Mouse (Mus musculus) midbrain, embryonic 11.5 days (tissue): ENCODE results near the gene Mex3a. TPM values are rescaled to one million over a fixed set of nuclear protein-coding genes. Genes with fewer than 3 reads are reported as not detected.
A peak's percentile ranks its signal among the peaks of the same experiment; 100 is the strongest.

Source experiments
- ATAC-seq: fragments of 200-750 bp; cut with Nextera tagmentation; 2 replicates; pipeline ENCODE4 v1.8.0; 2017; ENCODE audit warnings: moderate TSS enrichment, moderate library complexity; ENCODE audit not compliant: low FRiP score
- DNase-seq: peaks from one replicate; pipeline ENCODE4 v3.0.0; 2015; ENCODE audit warnings: low spot score; ENCODE audit errors: missing footprints
- H3K27ac ChIP-seq: fragments of 300-500 bp; sonication (generic); 2 replicates; pipeline ENCODE4 v1.5.1; 2014; ENCODE audit warnings: low read depth, low read length
- H3K27me3 ChIP-seq: fragments of 300-500 bp; sonication (generic); 2 replicates; pipeline ENCODE4 v1.6.1; 2014; ENCODE audit warnings: mild to moderate bottlenecking, low read length, moderate library complexity, mixed read lengths; ENCODE audit not compliant: control insufficient read depth, insufficient read depth
- H3K36me3 ChIP-seq: fragments of 300-500 bp; sonication (generic); 2 replicates; pipeline ENCODE4 v1.6.1; 2014; ENCODE audit warnings: mild to moderate bottlenecking, low read length, moderate library complexity, mixed read lengths; ENCODE audit not compliant: control insufficient read depth, insufficient read depth
- H3K4me1 ChIP-seq: fragments of 300-500 bp; sonication (generic); 2 replicates; pipeline ENCODE4 v1.6.1; 2014; ENCODE audit warnings: low read length; ENCODE audit not compliant: control insufficient read depth, insufficient read depth
- H3K4me2 ChIP-seq: fragments of 300-500 bp; sonication (generic); 2 replicates; pipeline ENCODE4 v1.6.1; 2014; ENCODE audit warnings: mild to moderate bottlenecking, moderate library complexity
- H3K4me3 ChIP-seq: fragments of 300-500 bp; sonication (generic); 2 replicates; pipeline ENCODE4 v1.5.1; 2014; ENCODE audit warnings: low read depth, low read length
- H3K9ac ChIP-seq: fragments of 300-500 bp; sonication (generic); 2 replicates; pipeline ENCODE4 v1.6.1; 2014; ENCODE audit warnings: low read length
- H3K9me3 ChIP-seq: fragments of 300-500 bp; sonication (generic); 2 replicates; pipeline ENCODE4 v1.6.1; 2016; ENCODE audit warnings: low read length; ENCODE audit not compliant: control insufficient read depth
- WGBS: fragments of 180-500 bp; shearing (Covaris S2); extraction: QIAGEN DNeasy Blood & Tissue Kit; methylation state at CpG from one replicate; pipeline ENCODE4 v1.1.7; 2014; 5-methylcytosine and 5-hydroxymethylcytosine counted together
- polyA plus RNA-seq: library from polyadenylated mRNA; unstranded; fragments of >200 nt; fragmentation: Nextera tagmentation; extraction: Ambion mirVana; gene quantifications from 2 replicates; pipeline ENCODE4 v1.2.1, GENCODE M21; 2014

The Mex3a gene
- polyA plus RNA-seq, 1 experiment from 2014 or later, result 44.5 TPM

- DNase-seq (peak; percentile 87), ATAC-seq (no peak)
- Histone ChIP-seq H3K27me3 (no peaks in the 10 kb centered on the region), H3K27ac (peak overlapping the region; percentile 97; the same call in 1 of the 2 replicates), H3K9ac (peak overlapping the region; percentile 100), H3K4me1 (peaks cover 32% of the 10 kb centered on the region), H3K9me3 (no peaks in the 10 kb centered on the region), H3K4me3 (peak overlapping the region; percentile 96), H3K4me2 (peak overlapping the region; percentile 96), H3K36me3 (peaks cover 4% of the 10 kb centered on the region; the same call in 1 of the 2 replicates)
- 32% methylated on average over 7 of the region's 7 CpGs for WGBS
These were observed 2.8 kb upstream of the Mex3a start for GRCm38 (mm10) chr3:88529204-88530000.

GRCm38 (mm10) chr3:88530082-88530864, 1.9 kb upstream of the Mex3a start:
- H3K4me3 ChIP-seq, result peak overlapping the region; percentile 96
- H3K4me2 ChIP-seq, result peak overlapping the region; percentile 96
- no peaks in the 10 kb centered on the region for H3K36me3 ChIP-seq
- no peak for ATAC-seq
- 6% methylated on average over 11 of the region's 11 CpGs for WGBS
- H3K9ac ChIP-seq, result peak overlapping the region; percentile 100
- H3K27ac ChIP-seq, result peak overlapping the region; percentile 97
- H3K27me3 ChIP-seq, result no peaks in the 10 kb centered on the region
- peaks cover 41% of the 10 kb centered on the region for H3K4me1 ChIP-seq
- no peaks in the 10 kb centered on the region for H3K9me3 ChIP-seq
- DNase-seq, result peak; percentile 92

- Histone ChIP-seq H3K36me3 (peaks cover 7% of the 10 kb centered on the region), H3K4me1 (peaks cover 52% of the 10 kb centered on the region), H3K27me3 (no peaks in the 10 kb centered on the region), H3K4me3 (peak overlapping the region; percentile 96), H3K9me3 (no peaks in the 10 kb centered on the region), H3K27ac (peak overlapping the region; percentile 97), H3K4me2 (peak overlapping the region; percentile 96), H3K9ac (peak overlapping the region; percentile 100)
- ATAC-seq (peak; percentile 86), DNase-seq (peak; percentile 99)
- under 1% methylated on average over 56 of the region's 63 CpGs for WGBS
These were observed 572 bp upstream of the Mex3a start for GRCm38 (mm10) chr3:88531348-88532298.

- peak; percentile 10 for ATAC-seq
- Histone ChIP-seq H3K9me3 (no peaks in the 10 kb centered on the region), H3K36me3 (peaks cover 17% of the 10 kb centered on the region), H3K27ac (peak overlapping the region; percentile 97), H3K4me1 (peaks cover 59% of the 10 kb centered on the region), H3K4me2 (peak overlapping the region; percentile 96), H3K4me3 (peak overlapping the region; percentile 96), H3K27me3 (no peaks in the 10 kb centered on the region), H3K9ac (peak overlapping the region; percentile 100)
- peak; percentile 97 for DNase-seq
- under 1% methylated on average over 39 of the region's 40 CpGs for WGBS
These were observed 705 bp downstream of the Mex3a start for GRCm38 (mm10) chr3:88532689-88533511.

GRCm38 (mm10) chr3:88533706-88534105, 1.5 kb downstream of the Mex3a start:
- WGBS, result 2% methylated on average over 4 of the region's 5 CpGs

GRCm38 (mm10) chr3:88535005-88535404, 2.8 kb downstream of the Mex3a start:
- ATAC-seq, result no peak
- peak; percentile 89 for DNase-seq
- Histone ChIP-seq H3K4me2 (peak overlapping the region; percentile 96), H3K4me3 (peak overlapping the region; percentile 96), H3K36me3 (peaks cover 17% of the 10 kb centered on the region), H3K9ac (peak overlapping the region; percentile 100), H3K27ac (peak overlapping the region; percentile 47), H3K27me3 (no peaks in the 10 kb centered on the region), H3K9me3 (no peaks in the 10 kb centered on the region), H3K4me1 (peaks cover 61% of the 10 kb centered on the region)
- 2% methylated on average over 3 of the region's 3 CpGs for WGBS

More at GRCm38 (mm10) chr3:88533706-88534105, 1.5 kb downstream of the Mex3a start:
- H3K9me3 ChIP-seq, result no peaks in the 10 kb centered on the region
- H3K36me3 ChIP-seq, result peaks cover 17% of the 10 kb centered on the region
- DNase-seq, result peak; percentile 88
- H3K4me1 ChIP-seq, result peaks cover 63% of the 10 kb centered on the region
- peak overlapping the region; percentile 96 for H3K4me3 ChIP-seq
- peak overlapping the region; percentile 100 for H3K9ac ChIP-seq
- peak overlapping the region; percentile 97 for H3K27ac ChIP-seq
- H3K4me2 ChIP-seq, result peak overlapping the region; percentile 96
- no peak for ATAC-seq
- H3K27me3 ChIP-seq, result no peaks in the 10 kb centered on the region

DNA sequence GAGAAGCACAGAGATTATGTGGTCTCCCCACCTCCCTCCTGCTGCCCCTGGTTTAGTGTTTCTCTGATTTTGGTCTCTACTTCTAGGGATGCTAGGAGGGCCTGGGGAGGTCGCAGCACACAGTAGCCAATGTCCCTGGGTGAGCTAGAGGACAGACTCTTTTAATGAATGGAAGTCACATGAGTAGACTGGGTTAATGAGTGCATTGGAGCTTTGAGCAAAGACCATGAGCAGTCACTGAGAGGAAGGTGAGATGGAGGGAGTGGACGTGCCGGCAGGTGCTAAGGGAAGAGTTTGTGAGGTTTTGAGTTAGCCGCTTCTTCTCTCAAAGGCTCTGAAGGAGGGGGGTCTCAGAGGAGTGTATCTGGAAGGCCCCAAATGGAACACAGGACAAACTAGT, 3.3 kb downstream of the Mex3a start:
- 33% methylated on average over 4 of the region's 4 CpGs for WGBS
- DNase-seq (peak; percentile 91), ATAC-seq (no peak)
- no peaks in the 10 kb centered on the region for H3K9me3 ChIP-seq
- peak overlapping the region; percentile 96 for H3K4me2 ChIP-seq
- H3K9ac ChIP-seq, result peak overlapping the region; percentile 100
- peaks cover 20% of the 10 kb centered on the region for H3K36me3 ChIP-seq
- peak overlapping the region; percentile 47 for H3K27ac ChIP-seq
- peak overlapping the region; percentile 96 for H3K4me3 ChIP-seq
- peaks cover 62% of the 10 kb centered on the region for H3K4me1 ChIP-seq
- no peaks in the 10 kb centered on the region for H3K27me3 ChIP-seq
